Mouse (Mus musculus) embryonic facial prominence, embryonic 10.5 days (tissue): ENCODE data around the gene Erbb4. TPM values are rescaled to one million over a fixed set of nuclear protein-coding genes. Genes with fewer than 3 reads are reported as not detected.
A peak's percentile ranks its signal among the peaks of the same experiment; 100 is the strongest.

Experiments used
- DNase-seq: peaks from one replicate; pipeline ENCODE4 v3.0.0-alpha.2; 2017; ENCODE audit warnings: low spot score
- H3K27ac ChIP-seq: fragments of 300-500 bp; sonication (generic); replicated peaks from 2 replicates; pipeline ENCODE4 v1.5.1; 2016; ENCODE audit warnings: mild to moderate bottlenecking
- H3K27me3 ChIP-seq: fragments of 300-500 bp; sonication (generic); replicated peaks from 2 replicates; pipeline ENCODE4 v1.6.1; 2016; ENCODE audit warnings: low read depth, mild to moderate bottlenecking; ENCODE audit not compliant: poor library complexity, severe bottlenecking
- H3K36me3 ChIP-seq: fragments of 300-500 bp; sonication (generic); replicated peaks from 2 replicates; pipeline ENCODE4 v1.6.1; 2016; ENCODE audit warnings: mild to moderate bottlenecking, moderate library complexity
- H3K4me1 ChIP-seq: fragments of 300-500 bp; sonication (generic); 2 replicates; pipeline ENCODE4 v1.6.1; 2016
- H3K4me3 ChIP-seq: fragments of 300-500 bp; sonication (generic); 2 replicates; pipeline ENCODE4 v1.5.1; 2016; ENCODE audit warnings: mild to moderate bottlenecking, moderate library complexity
- H3K9me3 ChIP-seq: fragments of 300-500 bp; sonication (generic); 2 replicates; pipeline ENCODE4 v1.6.1; 2016; ENCODE audit warnings: mild to moderate bottlenecking
- WGBS: fragments of 180-500 bp; shearing (Covaris S2); methylation state at CpG from one replicate; pipeline ENCODE4 v1.1.7; 2016; 5-methylcytosine and 5-hydroxymethylcytosine counted together
- polyA plus RNA-seq: library from polyadenylated mRNA; unstranded; fragments of >200 nt; fragmentation: Nextera tagmentation; extraction: Ambion mirVana; gene quantifications from 2 replicates; pipeline ENCODE4 v1.2.1, GENCODE M21; 2016

Erbb4 gene
- polyA plus RNA-seq: 0.62 and 0.85 TPM in 2 replicates

DNA sequence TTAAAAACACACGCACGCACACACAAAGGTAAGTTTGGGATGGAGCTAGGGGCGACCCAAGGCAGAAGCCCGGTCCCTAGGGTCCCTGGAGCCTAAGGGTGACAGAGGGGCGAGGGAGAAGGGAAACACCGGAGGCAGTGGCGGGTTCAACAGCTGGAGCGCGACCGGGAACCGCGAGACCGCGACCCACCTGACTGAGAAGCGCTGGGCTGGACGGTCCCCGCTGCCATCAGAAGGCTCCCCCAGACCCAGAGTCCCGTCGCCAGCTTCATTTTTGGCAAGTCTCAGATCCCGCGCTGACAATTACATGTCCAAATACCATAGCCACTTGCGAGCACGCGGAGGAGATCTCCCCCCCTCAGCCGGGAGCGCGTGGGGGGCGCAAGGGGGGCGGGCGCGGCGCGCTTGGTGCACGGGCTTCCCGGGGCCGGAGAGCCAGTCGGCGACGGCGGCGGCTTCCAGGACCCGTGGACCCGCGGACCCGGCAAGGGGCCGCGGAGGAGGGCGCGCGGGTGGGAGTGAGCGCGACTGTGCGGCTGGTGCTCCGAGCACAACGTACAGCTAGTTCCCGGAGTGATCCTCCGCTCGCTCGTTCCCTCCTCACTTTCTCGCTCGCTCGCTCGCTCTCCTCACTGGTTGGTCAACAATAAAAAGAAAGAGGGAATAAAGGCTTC, at the start of gene Erbb4:
Gene Erbb4, minus strand, starts transcription at position 575 of the 674 bp plus-strand sequence.
- under 1% methylated on average over 63 of the region's 63 CpGs for WGBS
- H3K27ac ChIP-seq: peak within 1 kb of the TSS; percentile 71
- no peaks in the 10 kb centered on the region for H3K9me3 ChIP-seq
- H3K4me3 ChIP-seq: peak within 1 kb of the TSS; percentile 69
- peaks cover 36% of the 10 kb centered on the region for H3K4me1 ChIP-seq
- H3K27me3 ChIP-seq: peaks cover 75% of the 10 kb centered on the region
- no peaks in the 10 kb centered on the region for H3K36me3 ChIP-seq
- DNase-seq: peak; percentile 51

DNA sequence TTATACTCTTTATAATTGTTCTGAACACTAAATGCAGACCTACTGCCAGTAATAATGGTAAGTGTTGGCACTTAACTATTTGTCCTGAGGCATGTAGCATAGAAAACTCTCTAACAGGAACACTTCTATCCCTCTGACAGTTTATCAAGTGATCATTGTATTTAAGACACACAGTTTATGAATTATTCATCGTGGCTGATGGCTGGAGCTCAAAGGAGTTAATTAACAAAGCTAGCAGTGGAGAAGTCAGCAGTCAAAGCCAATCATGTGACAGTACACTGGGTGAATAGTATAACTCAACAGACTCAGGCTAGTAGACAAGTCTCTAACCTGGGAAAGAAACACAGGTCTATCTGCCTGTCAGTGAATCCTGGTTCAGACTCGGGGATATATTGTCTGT, 49.5 kb upstream of the Erbb4 start:
- Histone ChIP-seq H3K27me3 (no peaks in the 10 kb centered on the region), H3K9me3 (no peaks in the 10 kb centered on the region), H3K27ac (no peak overlapping the region), H3K36me3 (no peaks in the 10 kb centered on the region), H3K4me3 (no peak overlapping the region), H3K4me1 (no peaks in the 10 kb centered on the region)
- 65% methylated on average over 2 of the region's 2 CpGs for WGBS
- DNase-seq: no peak

DNA sequence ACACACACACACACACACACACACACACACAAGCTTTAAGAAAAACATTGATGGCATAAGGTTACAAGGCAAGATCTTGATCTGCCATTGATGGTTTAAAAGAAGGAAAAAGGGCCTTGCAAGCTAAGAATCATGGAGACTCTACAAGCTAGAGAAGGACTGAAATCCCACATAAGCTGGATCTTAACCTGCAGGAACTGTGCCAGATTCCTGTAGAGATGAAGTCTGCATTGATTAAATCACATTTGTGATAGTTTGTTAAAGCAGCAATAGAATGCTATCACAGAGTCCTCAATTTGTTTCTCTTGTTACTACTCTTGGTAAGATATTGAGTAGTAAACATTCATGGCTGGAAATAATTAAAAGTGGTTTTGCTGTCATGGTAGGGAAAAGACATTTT, 33.5 kb upstream of the Erbb4 start:
- Histone ChIP-seq H3K4me3 (no peak overlapping the region), H3K9me3 (no peaks in the 10 kb centered on the region), H3K27ac (no peak overlapping the region), H3K4me1 (no peaks in the 10 kb centered on the region), H3K27me3 (no peaks in the 10 kb centered on the region), H3K36me3 (no peaks in the 10 kb centered on the region)
- no peak for DNase-seq

DNA sequence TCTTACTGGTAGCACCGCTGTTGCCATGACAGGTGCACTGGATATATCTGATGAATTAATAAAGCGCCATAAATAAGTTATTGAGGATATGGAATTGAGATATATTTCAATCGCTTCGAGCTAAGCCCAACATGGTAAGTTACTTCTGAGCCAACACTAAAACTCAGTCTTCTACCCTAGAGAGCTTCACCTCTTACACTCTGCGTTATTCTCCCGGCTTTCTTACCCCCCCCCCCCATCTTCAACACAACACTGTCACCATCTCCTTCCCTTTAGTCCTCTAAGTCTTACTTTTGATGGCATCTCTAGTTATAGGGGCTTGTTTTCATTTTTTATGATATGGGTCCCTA, 31.6 kb upstream of the Erbb4 start:
- no peak for DNase-seq
- no peak overlapping the region for H3K4me3 ChIP-seq
- no peaks in the 10 kb centered on the region for H3K27me3 ChIP-seq
- WGBS: 63% methylated on average over 6 of the region's 6 CpGs
- no peaks in the 10 kb centered on the region for H3K9me3 ChIP-seq
- no peak overlapping the region for H3K27ac ChIP-seq
- H3K4me1 ChIP-seq: no peaks in the 10 kb centered on the region
- H3K36me3 ChIP-seq: no peaks in the 10 kb centered on the region

DNA sequence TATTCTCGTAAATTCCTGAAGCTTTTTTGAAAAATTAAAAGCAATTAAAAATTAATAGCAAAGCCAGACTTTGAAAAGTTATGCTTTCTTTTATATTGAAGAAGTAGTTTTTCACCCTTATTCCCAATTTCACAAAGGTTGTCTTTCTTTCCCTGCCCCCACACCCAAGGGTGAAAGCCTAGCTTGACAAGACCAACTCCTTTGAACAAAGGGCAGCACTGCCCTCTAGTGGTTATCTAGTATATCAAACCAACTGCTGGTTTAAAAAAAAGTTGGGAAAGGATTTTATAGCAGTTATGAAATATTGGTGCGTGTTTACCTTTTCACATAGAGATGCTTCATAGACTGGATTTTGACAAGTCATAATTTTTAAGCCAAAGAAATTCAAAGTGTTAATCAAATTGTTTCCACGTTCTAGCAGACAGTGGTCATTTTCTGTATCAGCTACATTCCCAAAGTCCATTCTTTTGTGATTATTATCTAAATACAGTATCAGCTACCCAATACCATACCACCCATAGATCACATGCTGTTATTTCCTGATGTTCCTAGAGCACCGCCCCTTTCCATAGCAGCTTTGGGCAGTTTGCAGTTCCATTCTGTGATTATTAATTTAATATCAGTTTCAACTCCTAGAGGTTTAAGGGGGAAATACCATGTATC, 31.1 kb upstream of the Erbb4 start:
- H3K27ac ChIP-seq: no peak overlapping the region
- no peaks in the 10 kb centered on the region for H3K9me3 ChIP-seq
- DNase-seq: peak; percentile 54
- WGBS: 43% methylated on average over 4 of the region's 4 CpGs
- H3K27me3 ChIP-seq: no peaks in the 10 kb centered on the region
- H3K4me1 ChIP-seq: no peaks in the 10 kb centered on the region
- no peaks in the 10 kb centered on the region for H3K36me3 ChIP-seq
- H3K4me3 ChIP-seq: no peak overlapping the region

DNA sequence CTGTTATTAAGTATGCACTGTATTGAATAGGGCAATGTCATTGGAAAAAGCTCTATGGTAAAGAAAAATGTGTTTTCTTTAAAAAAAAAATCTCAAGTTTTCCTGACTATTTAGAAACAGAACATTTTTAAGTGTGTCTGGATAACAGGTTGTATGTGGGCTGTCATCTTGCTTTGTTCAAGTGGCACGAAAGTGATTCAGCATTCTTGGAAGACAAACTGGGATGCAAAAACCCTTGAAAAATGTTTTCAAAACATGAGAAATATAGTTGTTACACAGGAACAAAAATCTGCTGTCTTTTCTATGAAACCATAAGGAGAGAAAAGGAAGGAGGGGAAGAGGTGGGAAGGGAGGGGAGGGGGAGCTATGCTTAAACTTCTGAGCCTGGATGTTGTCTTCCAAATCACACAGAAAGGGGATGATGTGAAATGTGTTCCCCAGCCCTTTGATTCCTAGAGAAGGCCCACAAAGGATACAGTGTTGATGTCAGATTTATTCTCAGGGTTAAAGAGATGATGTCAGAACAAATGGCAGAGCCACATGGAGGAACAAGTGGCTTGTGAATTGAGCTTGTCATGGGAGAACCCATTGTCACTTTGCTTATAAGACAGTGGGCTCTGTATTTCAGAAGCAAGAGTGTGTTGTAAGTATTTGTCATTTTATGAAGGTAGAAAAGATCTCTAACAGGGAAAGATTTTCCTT, 16.4 kb upstream of the Erbb4 start:
- H3K27ac ChIP-seq: no peak overlapping the region
- no peaks in the 10 kb centered on the region for H3K4me1 ChIP-seq
- no peak overlapping the region for H3K4me3 ChIP-seq
- H3K36me3 ChIP-seq: no peaks in the 10 kb centered on the region
- H3K9me3 ChIP-seq: no peaks in the 10 kb centered on the region
- H3K27me3 ChIP-seq: no peaks in the 10 kb centered on the region
- WGBS: 90% methylated on average over 1 of the region's 1 CpGs
- DNase-seq: no peak

DNA sequence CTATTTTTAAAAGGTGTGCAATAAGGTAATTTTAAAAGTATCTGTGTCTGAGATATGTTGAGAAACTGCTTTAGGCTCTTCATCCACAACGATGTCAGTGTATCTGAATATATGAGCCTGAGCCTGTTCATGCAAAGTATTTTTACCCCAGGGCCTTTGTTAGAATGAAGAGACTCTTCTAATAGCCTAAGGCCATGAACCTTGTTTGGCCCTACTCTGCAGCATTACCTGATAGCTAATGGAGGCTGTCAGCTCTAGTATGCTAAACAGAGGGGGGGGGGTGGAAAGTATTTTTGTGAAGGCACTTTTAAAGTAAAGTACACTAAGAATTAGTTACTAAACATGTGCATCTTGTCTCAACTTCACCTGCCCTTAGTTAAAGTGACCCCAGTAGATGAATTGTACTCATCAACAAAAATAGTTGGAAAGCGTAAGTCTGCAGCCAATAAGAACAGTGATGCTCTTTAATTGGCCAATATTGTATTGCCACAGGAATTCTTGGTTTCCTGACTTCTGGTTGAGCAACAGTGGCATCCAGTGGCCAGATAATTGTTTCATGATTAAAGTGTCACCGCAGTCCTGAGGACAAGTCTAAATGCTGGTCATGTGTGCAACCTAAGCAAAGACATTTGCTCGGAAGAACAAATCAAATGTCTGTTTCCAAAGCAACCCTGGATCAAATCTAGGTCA, 10.5 kb upstream of the Erbb4 start:
- no peak overlapping the region for H3K27ac ChIP-seq
- no peak overlapping the region for H3K4me3 ChIP-seq
- 82% methylated on average over 4 of the region's 4 CpGs for WGBS
- no peaks in the 10 kb centered on the region for H3K9me3 ChIP-seq
- no peaks in the 10 kb centered on the region for H3K27me3 ChIP-seq
- no peak for DNase-seq
- no peaks in the 10 kb centered on the region for H3K36me3 ChIP-seq
- no peaks in the 10 kb centered on the region for H3K4me1 ChIP-seq

DNA sequence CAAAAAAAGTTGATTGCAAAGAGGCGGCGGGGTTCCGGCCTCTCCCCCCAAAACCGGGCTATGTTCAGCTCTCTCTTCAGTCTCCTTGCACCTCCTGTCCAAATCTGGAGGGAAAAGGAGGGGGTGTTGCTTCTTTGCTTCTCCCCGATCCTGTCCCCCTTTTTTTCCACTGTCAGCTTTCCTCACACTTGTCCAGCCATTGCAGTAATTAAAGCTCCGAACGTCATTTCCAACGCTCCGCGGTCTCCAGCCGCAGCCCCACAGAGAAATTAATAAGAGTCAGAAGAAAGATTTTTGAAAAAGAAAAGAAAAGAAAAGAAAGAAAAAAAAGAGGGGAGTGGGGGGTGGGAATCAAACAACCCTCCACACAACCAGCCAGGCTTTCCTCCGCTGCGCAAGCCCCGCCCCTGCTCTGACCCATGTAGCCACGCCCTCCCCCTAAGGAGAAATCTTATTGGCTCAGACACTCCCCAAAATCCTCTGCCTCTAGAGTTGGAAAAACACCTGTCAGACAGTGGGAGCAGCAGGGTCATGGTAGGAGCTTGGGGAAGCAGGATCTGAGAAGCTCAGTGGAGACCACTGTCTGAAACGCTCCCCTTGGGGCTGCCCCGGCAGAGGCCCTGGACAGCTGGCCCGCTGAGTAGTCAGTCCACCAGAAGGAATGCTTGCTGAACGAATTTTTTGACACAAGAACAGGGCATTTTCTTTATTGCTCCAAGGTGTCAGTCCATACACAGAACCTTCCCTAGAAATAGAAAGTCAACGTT, 483 bp upstream of the Erbb4 start:
- Histone ChIP-seq H3K4me1 (peaks cover 36% of the 10 kb centered on the region), H3K4me3 (peak overlapping the region; percentile 69), H3K9me3 (no peaks in the 10 kb centered on the region), H3K36me3 (no peaks in the 10 kb centered on the region), H3K27me3 (peaks cover 70% of the 10 kb centered on the region), H3K27ac (0 out of 2 replicates have a peak overlapping the region, but pooled peaks have one; percentile 71)
- peak; percentile 70 for DNase-seq
- WGBS: 3% methylated on average over 20 of the region's 20 CpGs

DNA sequence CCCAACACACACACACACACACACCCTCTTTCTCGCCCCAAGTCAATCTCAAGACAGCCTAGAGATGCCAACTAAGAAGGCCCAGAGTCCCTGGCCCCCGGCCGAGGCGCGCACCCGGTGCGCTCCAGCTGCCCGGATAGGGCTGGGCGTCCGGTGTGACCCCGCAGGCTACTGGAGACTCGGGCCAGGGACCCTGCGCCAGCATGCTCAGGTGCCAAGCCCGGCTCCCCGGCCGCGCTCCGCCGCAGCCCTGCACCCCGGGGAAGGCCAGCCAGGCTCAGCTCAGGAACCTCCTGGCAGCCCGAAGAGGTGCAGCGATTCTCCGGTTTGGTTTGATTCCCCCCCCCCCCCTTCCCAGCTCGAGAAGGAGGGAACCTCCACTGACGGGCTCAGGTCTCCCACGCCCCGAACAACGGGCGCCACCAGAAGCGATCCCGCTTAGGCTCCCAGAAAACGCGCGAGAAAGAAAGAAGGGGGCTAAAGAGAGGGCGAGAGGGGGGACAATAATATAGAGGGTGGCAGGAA, 860 bp downstream of the Erbb4 start:
- Histone ChIP-seq H3K27ac (peak overlapping the region; percentile 71), H3K4me1 (peaks cover 36% of the 10 kb centered on the region), H3K36me3 (no peaks in the 10 kb centered on the region), H3K4me3 (peak overlapping the region; percentile 69), H3K9me3 (no peaks in the 10 kb centered on the region), H3K27me3 (peaks cover 75% of the 10 kb centered on the region)
- DNase-seq: peak; percentile 62
- under 1% methylated on average over 35 of the region's 35 CpGs for WGBS

DNA sequence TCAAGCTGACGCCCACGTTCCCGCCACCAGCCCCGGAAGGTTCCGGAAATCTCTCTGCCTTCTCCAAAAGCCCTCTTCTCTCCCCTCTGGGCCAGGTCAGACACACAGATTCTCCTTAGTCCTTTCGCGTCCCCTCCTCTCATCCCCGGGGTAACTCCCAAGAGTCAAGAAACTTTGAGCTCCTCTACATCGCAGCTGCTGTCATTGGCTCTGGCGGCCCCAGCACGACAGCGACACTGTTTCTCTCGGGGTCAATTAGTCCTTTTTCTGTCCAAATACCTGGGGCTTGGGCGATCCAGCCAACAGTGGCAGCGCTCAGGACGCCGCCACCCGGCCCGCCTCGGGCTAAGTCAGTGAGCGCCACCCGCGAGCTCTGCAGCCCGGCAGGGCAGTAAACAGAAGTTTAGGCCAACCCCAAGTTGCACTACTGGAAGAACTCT, 1.5 kb downstream of the Erbb4 start:
- H3K4me3 ChIP-seq: peak overlapping the region; percentile 69
- peak overlapping the region; percentile 44; the same call in 1 of the 2 replicates for H3K27ac ChIP-seq
- peaks cover 75% of the 10 kb centered on the region for H3K27me3 ChIP-seq
- peak; percentile 58 for DNase-seq
- H3K36me3 ChIP-seq: no peaks in the 10 kb centered on the region
- under 1% methylated on average over 24 of the region's 24 CpGs for WGBS
- peaks cover 36% of the 10 kb centered on the region for H3K4me1 ChIP-seq
- no peaks in the 10 kb centered on the region for H3K9me3 ChIP-seq

DNA sequence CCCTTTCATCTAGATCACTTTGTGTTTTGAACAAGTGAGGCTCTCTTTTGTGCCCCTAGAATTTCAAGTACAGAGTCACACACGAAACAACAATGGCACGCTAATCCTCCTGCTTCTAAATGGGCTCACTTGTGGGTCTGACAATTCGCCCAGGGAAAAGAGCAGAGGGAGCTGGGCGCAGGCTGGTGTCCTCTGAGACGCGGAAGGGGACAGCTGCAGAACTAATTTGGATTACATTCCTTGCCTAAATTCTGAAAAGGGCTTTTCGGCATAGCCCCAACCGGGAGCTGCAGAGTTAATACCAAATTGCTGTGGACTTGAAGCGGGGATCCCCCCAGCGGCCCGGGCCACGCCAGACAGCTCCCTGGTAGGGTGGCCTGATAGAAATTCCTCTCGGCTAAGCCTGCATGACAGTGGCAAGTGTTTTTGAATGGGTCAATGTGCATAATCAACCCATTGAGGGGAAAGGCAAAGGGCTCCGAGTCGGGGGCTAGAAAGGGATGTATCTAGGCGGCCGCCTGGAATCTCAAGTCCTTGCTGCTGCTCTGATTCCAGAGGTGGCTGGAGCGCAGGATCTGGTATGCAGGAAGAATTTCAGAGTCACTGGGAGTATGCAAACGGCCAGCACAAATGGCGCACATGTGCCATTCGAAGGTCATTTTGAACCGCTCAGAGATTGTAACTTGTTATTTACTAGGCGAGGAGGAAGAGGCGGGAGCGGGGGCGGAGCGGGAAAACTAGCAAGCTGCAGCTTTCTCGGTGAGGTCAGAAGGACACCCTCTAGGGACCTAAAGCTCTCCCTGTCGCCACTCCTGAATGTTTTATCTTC, 2.2 kb downstream of the Erbb4 start:
- peaks cover 75% of the 10 kb centered on the region for H3K27me3 ChIP-seq

More for the DNA sequence above, 2.2 kb downstream of the Erbb4 start:
- Histone ChIP-seq H3K36me3 (no peaks in the 10 kb centered on the region), H3K9me3 (no peaks in the 10 kb centered on the region), H3K4me1 (peaks cover 36% of the 10 kb centered on the region), H3K4me3 (peak overlapping the region; percentile 69), H3K27ac (peak overlapping the region; percentile 44; the same call in 1 of the 2 replicates)
- WGBS: under 1% methylated on average over 29 of the region's 29 CpGs
- peak; percentile 68 for DNase-seq
